Mouse (Mus musculus) midbrain, embryonic 15.5 days (tissue): ENCODE measurements around the gene Sap18b. TPM values are rescaled to one million over a fixed set of nuclear protein-coding genes. Genes with fewer than 3 reads are reported as not detected.
A peak's percentile ranks its signal among the peaks of the same experiment; 100 is the strongest.
"Not testable (repeated sequence)": the region's sequence is repeated elsewhere in the genome, so short reads cannot be mapped to it uniquely, and the experiment has no call there.

Experiments
- ATAC-seq: fragments of 200-750 bp; cut with Nextera tagmentation; replicated peaks from 2 replicates; pipeline ENCODE4 v1.8.0; 2017; ENCODE audit warnings: moderate TSS enrichment
- H3K27ac ChIP-seq: fragments of 300-500 bp; sonication (generic); 2 replicates; pipeline ENCODE4 v1.5.1; 2015; ENCODE audit warnings: mild to moderate bottlenecking, inconsistent platforms
- H3K27me3 ChIP-seq: fragments of 300-500 bp; sonication (generic); replicated peaks from 2 replicates; pipeline ENCODE4 v1.6.1; 2015; ENCODE audit warnings: inconsistent platforms
- H3K36me3 ChIP-seq: fragments of 300-500 bp; sonication (generic); replicated peaks from 2 replicates; pipeline ENCODE4 v1.6.1; 2015; ENCODE audit warnings: inconsistent platforms
- H3K4me1 ChIP-seq: fragments of 300-500 bp; sonication (generic); 2 replicates; pipeline ENCODE4 v1.6.1; 2015; ENCODE audit warnings: inconsistent platforms
- H3K4me2 ChIP-seq: fragments of 300-500 bp; sonication (generic); 2 replicates; pipeline ENCODE4 v1.6.1; 2015; ENCODE audit warnings: inconsistent platforms, mild to moderate bottlenecking, moderate library complexity
- H3K4me3 ChIP-seq: fragments of 300-500 bp; sonication (generic); 2 replicates; pipeline ENCODE4 v1.5.1; 2015; ENCODE audit warnings: mild to moderate bottlenecking, inconsistent platforms
- H3K9ac ChIP-seq: fragments of 300-500 bp; sonication (generic); 2 replicates; pipeline ENCODE4 v1.6.1; 2015; ENCODE audit warnings: mild to moderate bottlenecking, inconsistent platforms
- H3K9me3 ChIP-seq: fragments of 300-500 bp; sonication (generic); 2 replicates; pipeline ENCODE4 v1.6.1; 2016; ENCODE audit warnings: inconsistent platforms
- WGBS: fragments of 180-500 bp; shearing (Covaris S2); methylation state at CpG from one replicate; pipeline ENCODE4 v1.1.7; 2015; ENCODE audit warnings: mixed read lengths; 5-methylcytosine and 5-hydroxymethylcytosine counted together
- polyA plus RNA-seq: library from polyadenylated mRNA; unstranded; fragments of >200 nt; fragmentation: Nextera tagmentation; extraction: Ambion mirVana; gene quantifications from 2 replicates; pipeline ENCODE4 v1.2.1, GENCODE M21; 2015

Sap18b gene
- polyA plus RNA-seq, 1 experiment from 2014 or later, result 196 TPM

DNA sequence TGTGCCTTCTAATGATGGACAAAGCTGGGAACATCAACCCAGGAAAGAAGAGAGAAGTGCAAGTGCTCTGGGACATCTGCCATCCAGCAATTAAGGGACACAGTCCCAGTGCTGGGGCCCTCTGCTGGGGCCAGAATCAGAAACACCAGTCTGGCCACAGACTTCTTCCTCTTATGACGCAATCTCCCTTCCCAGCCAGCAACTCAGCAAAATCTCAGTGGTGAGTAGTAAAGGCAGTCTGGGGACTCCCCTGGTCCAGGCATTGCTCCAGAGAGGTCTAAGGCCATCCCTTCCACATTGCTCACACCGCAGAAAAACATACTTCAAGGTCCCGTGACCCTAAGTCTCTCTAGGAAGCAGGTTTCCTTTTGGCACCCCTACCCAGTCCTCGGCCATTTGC, 27.1 kb downstream of the Sap18b start:
- WGBS, result 82% methylated on average over 4 of the region's 4 CpGs
- ATAC-seq, result no peak
- Histone ChIP-seq H3K36me3 (0 out of 2 replicates have a peak, but pooled peaks cover 7% of the 10 kb centered on the region), H3K9ac (peak overlapping the region; percentile 61; the same call in 1 of the 2 replicates), H3K9me3 (no peaks in the 10 kb centered on the region), H3K4me2 (peak overlapping the region; percentile 70), H3K4me3 (peak overlapping the region; percentile 55), H3K4me1 (peaks cover 10% of the 10 kb centered on the region), H3K27me3 (no peaks in the 10 kb centered on the region), H3K27ac (no peak overlapping the region)

DNA sequence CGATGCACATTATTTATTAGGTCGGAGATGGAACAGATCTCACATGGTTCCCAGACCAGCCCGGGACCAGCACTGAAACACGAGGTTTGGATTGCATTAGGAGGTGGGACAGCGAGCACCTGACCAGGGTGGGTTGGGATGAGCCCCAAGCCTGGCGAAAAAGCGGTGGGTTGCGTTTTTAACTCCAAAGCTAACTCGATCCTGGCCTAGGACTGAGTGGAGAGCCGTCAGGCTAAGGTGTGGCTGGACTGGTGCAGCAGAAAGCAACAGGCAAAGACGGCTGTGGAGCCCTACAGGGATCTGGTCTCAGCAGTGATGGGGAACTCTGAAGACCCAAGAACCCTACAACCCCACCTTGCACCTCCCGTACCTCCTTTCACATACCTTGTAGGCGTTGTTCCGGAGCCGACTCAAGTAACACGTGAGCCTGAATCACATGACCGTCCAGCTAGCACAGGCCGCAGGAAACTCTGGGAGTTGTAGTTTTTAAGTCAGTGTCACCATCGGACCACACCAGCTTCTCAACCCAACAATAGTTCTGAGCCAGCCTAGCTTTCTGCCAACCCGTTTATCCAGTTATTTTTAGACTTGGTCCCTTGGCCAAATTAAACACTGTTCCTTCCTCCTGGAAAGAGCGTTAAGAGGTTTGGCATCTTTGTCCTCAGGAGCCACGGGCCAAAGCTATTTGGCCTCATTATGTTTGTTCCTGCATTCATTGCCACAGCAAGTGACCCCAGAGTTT, 28.1 kb downstream of the Sap18b start, which contains the start of gene Slc38a7:
Gene Slc38a7, minus strand, starts transcription at position 438 of the 742 bp plus-strand sequence.
- peak within 1 kb of the TSS; percentile 55 for H3K4me3 ChIP-seq
- 10% methylated on average over 22 of the region's 22 CpGs for WGBS
- no peaks in the 10 kb centered on the region for H3K27me3 ChIP-seq
- 0 out of 2 replicates have a peak, but pooled peaks cover 3% of the 10 kb centered on the region for H3K36me3 ChIP-seq
- ATAC-seq, result peak; percentile 97
- H3K9ac ChIP-seq, result peak within 1 kb of the TSS; percentile 61
- no peaks in the 10 kb centered on the region for H3K9me3 ChIP-seq
- peaks cover 10% of the 10 kb centered on the region for H3K4me1 ChIP-seq
- peak within 1 kb of the TSS; percentile 70 for H3K4me2 ChIP-seq
- no peak within 1 kb of the TSS for H3K27ac ChIP-seq

DNA sequence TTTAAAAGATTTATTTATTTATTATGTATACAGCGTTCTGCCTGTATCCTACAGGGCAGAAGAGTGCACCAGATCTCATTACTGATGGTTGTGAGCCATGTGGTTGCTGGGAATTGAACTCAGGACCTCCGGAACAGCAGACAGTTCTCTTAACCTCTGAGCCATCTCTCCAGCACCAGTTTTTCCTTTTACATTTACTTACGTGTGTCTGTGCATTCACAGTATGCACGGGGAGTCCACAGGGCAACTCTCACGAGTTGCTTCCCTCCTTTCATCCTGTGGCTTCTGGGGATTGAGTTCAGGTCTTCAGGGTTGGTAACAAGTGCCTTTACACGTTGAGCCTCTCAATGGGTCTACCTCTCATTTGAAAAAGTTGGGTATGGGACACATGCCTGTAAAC, 29.0 kb downstream of the Sap18b start:
- Histone ChIP-seq H3K36me3 (no peaks in the 10 kb centered on the region), H3K9me3 (no peaks in the 10 kb centered on the region), H3K9ac (no peak overlapping the region), H3K4me2 (no peak overlapping the region), H3K27me3 (no peaks in the 10 kb centered on the region), H3K4me3 (no peak overlapping the region), H3K4me1 (peaks cover 10% of the 10 kb centered on the region), H3K27ac (no peak overlapping the region)
- ATAC-seq, result no peak
- WGBS, result 87% methylated on average over 6 of the region's 6 CpGs

DNA sequence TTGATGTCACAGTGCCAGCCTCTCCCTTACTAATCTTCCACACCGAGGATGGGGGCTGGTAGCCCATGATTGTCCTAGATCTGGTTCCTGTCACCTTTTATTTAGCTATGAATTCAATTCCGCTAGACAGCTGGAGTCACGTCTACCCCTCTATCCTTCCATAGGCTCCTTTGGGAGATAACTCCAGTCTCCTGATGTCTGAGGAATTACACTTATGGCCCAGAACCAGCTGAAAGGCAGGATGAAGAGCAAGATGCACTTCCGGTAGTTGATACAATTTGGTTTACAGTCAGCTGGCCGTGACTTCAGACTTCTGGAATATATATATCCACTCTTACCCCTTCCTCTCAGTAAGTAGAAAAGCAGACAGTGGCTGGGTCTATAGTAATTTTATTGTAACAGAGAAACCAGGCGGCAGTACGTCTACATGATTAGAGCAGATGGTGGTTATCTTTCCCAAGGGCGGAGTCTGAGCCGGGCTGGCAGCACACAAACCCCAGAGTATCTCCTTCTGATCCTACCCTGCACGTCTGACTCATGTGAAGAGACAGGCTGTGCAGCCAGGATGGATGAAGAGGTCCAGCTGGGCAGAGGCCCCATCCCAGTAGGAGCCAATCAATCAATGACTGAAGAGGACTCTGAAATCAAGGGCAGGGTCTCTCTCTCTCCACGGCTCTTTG, 38.8 kb downstream of the Sap18b start:
- 84% methylated on average over 11 of the region's 11 CpGs for WGBS
- H3K9me3 ChIP-seq, H3K4me3 ChIP-seq, H3K27ac ChIP-seq, H3K4me2 ChIP-seq, H3K4me1 ChIP-seq, H3K9ac ChIP-seq, ATAC-seq, H3K27me3 ChIP-seq: not testable (repeated sequence)
- H3K36me3 ChIP-seq, result peaks cover 37% of the 10 kb centered on the region

DNA sequence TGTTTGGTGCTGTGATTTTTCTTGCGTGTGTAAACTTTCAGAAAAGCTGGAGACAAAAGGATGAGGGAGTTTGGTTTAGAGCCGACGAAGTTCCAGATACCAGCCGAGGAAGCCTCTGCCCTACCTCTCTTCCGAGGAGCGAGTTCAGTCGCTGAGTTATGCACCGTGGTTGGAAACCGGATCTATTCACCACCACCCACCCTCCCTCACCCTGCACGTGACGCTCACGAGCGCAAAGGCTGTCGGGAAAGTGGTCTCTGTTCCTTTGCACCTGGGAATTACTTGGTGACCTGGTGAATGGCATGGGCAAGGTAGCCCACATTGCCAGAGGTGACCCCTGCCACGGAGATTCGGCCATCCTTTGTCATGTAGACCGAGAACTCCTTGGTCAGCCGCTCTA, 39.7 kb downstream of the Sap18b start:
- 93% methylated on average over 18 of the region's 18 CpGs for WGBS
- not testable (repeated sequence) for H3K9ac ChIP-seq
- H3K36me3 ChIP-seq, result peaks cover 43% of the 10 kb centered on the region

DNA sequence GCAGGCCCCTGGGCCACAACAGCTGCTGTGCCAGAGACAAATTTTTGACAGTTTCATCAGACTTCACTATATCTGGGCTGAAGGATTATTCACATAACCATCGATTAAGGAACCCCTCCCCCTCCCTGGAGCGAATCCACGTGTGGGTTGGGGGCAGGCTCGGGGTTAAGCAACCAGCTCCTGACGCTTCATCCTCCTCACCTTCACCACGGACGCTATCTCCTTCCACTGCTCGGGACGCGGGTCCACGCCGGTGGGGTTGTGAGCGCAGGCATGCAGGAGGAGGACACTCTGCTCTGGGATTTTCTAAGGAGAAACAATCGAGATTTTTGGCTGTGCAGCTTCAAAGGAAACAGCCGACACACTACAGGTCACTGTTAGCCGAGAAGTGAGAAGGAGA, 46.5 kb downstream of the Sap18b start:
- no peak overlapping the region for H3K4me2 ChIP-seq
- no peak overlapping the region for H3K4me3 ChIP-seq
- no peak for ATAC-seq
- H3K36me3 ChIP-seq, result peaks cover 81% of the 10 kb centered on the region
- no peaks in the 10 kb centered on the region for H3K27me3 ChIP-seq
- no peaks in the 10 kb centered on the region for H3K4me1 ChIP-seq
- H3K9me3 ChIP-seq, result no peaks in the 10 kb centered on the region
- H3K27ac ChIP-seq, result no peak overlapping the region
- 93% methylated on average over 16 of the region's 16 CpGs for WGBS
- H3K9ac ChIP-seq, result no peak overlapping the region

More for the DNA sequence above, 39.7 kb downstream of the Sap18b start:
- H3K4me1 ChIP-seq, H3K27me3 ChIP-seq, ATAC-seq, H3K9me3 ChIP-seq, H3K4me2 ChIP-seq, H3K27ac ChIP-seq, H3K4me3 ChIP-seq: not testable (repeated sequence)

DNA sequence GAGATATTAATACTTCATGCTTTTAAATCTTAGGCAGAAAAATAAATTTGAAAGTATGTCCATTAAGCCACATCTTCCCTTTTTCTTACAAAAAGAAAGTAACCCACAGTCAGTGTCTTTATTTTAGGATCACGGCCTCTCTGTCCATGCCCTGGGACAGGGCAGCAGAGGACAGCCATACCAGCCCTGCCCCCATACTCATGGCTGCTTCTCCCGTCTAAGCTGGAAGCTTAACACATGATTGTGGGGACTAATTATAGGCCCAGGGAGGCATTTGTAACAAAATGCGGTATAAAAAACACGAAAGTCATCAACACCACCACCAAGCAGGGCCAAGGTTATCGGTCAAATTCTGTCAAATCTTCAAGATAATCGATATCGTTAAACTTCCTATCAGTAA, 50.1 kb downstream of the Sap18b start:
- ATAC-seq, result no peak
- WGBS, result 97% methylated on average over 7 of the region's 7 CpGs

More for the DNA sequence above, 50.1 kb downstream of the Sap18b start:
- Histone ChIP-seq H3K27ac (no peak overlapping the region), H3K36me3 (peaks cover 51% of the 10 kb centered on the region), H3K27me3 (no peaks in the 10 kb centered on the region), H3K4me2 (no peak overlapping the region), H3K4me1 (peaks cover 7% of the 10 kb centered on the region), H3K4me3 (no peak overlapping the region), H3K9ac (no peak overlapping the region), H3K9me3 (no peaks in the 10 kb centered on the region)

Other genes starting within 250 kb of the Sap18b start
- gene Prss54, start 249.0 kb upstream of the Sap18b start, polyA plus RNA-seq, result not detected in 2 replicates
- gene Gins3, start 191.9 kb upstream of the Sap18b start, polyA plus RNA-seq, result 6.6 and 7.5 TPM in 2 replicates
- gene Ndrg4, start 148.4 kb upstream of the Sap18b start, polyA plus RNA-seq, result 379 and 386 TPM in 2 replicates
- gene Setd6, start 109.5 kb upstream of the Sap18b start, polyA plus RNA-seq, result 30.7 and 31.9 TPM in 2 replicates
- 48.8 and 50.8 TPM in 2 replicates for gene Cnot1, start 17.9 kb upstream of the Sap18b start, polyA plus RNA-seq
- 30.3 and 32.2 TPM in 2 replicates for gene Slc38a7, start 28.2 kb downstream of the Sap18b start, polyA plus RNA-seq
- gene Got2, start 63.2 kb downstream of the Sap18b start, polyA plus RNA-seq, result 206 and 210 TPM in 2 replicates